Mouse (Mus musculus) thymus, postnatal 4 days (tissue): ENCODE measurements around the gene Polr2b.

Experiments used
- DNase-seq: peaks from one replicate; pipeline ENCODE4 v3.0.0; 2021

Polr2b gene

GRCm38 (mm10) chr5:77366313-77366712, 56.4 kb downstream of the Polr2b start:
- no peak for DNase-seq

DNA sequence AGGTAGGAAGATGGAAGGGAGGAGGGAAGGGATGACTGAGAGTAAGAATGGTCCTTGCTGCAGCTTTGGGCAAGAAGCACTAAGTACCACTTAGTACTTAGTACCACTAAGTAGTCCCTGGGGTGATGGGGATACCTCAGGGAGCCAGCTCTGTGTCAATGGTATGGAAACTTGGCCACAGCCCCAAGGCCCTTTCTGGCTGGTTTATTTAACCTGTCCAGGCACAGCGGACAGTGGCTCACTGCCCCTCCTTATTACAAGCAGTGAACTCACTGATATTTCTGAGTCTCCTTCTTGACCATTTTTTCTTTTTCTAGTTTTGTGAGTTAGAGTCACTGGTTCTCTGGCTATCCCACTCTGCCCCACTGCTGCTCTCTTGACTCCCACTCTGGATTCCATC, 57.2 kb downstream of the Polr2b start:
- no peak for DNase-seq

DNA sequence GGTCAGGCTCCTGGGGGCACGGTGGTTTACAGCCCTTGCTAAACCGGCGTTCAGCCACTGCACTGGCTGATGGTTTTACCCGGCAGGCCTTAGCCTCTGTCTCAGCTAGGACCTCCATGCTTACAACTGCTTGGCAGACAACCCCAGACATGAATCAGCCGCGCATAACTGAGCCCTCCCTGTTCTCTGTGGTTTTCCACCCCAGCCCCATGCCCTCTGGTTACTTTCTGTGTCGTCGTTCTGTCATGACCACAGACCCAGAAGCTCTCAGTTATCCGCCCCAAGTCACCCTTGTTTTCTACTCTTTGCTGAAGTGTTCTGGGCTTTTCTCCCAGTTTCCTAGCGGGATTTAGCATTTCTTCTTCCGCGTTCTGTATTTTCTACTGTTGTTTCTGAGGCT, 57.7 kb downstream of the Polr2b start:
- peak; percentile 26 for DNase-seq

GRCm38 (mm10) chr5:77368194-77368593, 58.2 kb downstream of the Polr2b start:
- DNase-seq: no peak

- DNase-seq: no peak
Observed at GRCm38 (mm10) chr5:77369394-77369793, 59.4 kb downstream of the Polr2b start.

DNA sequence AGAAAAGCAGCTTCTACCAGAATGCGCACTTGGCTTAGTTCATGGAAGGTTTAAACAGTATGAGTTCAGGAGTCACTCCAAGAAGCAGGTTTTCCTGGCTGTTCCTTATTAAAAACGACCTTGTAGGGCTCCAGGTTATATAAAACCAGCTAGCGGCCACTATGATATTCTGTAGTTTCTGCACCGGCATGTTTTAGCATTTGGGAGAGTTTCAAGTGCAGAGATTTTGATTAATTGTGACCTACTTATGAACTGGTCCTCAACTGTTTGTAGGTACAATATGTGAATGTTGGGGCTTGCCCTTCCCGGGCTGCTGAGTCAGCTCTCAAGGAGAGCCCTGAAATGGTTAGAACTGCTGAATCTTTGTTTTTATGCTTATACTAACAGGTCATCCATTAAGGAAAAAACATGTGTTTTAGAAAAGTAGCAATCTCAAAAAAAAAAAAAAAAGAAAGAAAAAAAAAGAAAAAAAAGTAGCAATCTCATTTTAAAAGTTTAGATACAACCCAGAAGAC, 60.5 kb downstream of the Polr2b start:
- no peak for DNase-seq

DNA sequence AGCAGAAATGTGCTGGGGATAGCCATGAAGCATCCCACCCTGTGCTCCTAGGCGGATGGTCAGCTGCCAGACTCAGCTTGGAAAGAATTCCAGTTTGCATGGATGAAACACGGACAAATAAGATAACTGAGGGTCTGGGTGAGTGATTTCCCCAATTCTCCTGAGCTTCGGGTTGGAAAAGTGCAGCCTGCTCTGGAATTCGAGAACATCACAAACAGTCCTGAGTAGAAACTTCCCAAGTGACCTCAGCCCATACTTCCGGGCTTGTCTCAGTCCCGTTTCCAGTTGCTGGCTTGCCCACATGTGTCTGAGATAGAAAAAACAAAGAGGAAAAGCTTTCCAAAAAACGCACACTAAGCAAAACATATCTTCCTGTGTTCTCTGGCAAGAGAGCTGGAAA, 62.3 kb downstream of the Polr2b start:
- DNase-seq: no peak

DNA sequence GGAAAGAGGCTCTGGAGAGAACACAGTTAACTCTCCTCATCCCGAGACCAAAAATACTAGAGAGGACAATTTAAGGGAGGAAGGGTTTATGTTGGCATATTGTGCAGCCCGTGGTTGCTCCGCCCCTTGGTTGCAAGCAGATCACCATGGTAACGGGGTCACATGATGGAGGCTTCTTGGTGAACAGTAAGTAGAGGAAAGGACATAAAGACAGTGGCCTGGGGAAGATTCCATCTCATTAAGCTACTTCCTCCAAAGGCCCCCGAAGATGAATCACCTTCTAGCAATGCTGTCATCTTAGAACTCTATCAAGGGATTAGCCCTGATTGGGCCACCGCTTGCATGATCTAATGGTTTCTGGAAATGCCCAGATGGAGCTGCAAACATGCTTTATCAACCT, 62.8 kb downstream of the Polr2b start:
- peak; percentile 69 for DNase-seq

DNA sequence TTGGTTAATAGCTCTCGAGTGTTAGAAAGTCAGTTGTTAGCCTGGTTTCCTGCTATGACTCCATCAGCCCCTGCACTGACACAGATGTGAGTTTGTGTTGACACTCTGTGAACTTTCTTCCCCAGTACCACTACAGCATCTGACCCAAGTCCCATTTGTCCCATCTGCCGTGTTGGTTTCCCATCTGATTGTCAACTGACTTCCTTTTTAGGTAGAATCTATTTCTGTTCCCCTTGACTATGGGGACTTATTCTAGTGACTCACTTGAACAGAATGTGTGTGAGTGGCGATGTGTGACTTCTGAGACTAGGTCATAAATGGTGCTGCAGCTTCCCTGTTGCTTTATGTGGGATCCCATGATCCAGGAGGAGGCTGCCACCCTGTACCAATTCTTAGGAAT, 65.0 kb downstream of the Polr2b start:
- no peak for DNase-seq

GRCm38 (mm10) chr5:77375546-77375945, 65.6 kb downstream of the Polr2b start:
- DNase-seq: no peak

GRCm38 (mm10) chr5:77378027-77378426, 68.1 kb downstream of the Polr2b start:
- DNase-seq: no peak

- no peak for DNase-seq
Observed at GRCm38 (mm10) chr5:77379434-77380135, 69.6 kb downstream of the Polr2b start.

DNA sequence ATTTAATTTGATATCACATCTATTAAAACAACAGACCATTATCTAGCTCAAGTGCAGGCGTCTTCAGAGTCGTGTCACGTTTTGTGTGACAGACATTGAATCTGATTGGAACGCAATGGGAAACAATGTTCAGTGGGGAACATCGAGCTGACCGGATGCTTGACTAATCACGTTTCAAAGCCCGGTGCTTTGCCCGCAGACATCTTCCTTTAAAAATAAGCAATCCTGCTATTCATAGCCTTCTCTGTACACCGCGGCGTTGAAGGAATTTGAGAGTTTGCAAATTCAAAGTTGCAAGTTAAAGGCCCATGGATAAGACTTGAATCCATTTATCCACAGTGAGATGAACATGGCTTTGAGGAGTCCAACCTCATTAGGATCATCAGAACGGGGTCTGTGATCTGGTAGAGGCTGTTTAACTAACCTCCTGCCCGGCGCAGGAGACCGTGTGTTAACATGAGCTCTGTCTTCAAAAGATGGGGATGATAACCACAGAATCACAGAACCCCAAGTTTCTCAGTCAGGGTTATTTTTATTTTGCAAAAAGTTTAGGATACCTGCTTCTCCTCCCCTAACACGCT, 70.5 kb downstream of the Polr2b start:
- DNase-seq: no peak

DNA sequence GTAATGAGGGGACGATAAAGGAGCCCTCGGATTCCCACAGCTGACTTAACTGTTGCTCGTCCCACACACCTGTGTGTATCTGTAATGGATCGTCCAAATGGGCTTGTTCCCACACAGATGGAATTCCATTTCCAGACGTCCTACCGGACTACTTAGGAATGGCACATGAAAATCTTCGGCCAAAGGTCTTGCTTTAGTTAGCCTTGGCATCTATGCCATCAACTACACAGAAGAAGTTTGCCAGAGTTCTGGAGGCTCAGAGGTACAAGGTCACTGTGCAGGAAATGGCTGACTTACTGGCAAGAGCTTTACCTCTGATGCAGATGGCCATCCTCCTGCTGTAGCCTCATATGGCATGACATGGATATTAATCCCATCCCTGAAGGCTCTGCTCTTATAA, 71.3 kb downstream of the Polr2b start:
- DNase-seq: no peak

GRCm38 (mm10) chr5:77381686-77382085, 71.7 kb downstream of the Polr2b start:
- DNase-seq: no peak

DNA sequence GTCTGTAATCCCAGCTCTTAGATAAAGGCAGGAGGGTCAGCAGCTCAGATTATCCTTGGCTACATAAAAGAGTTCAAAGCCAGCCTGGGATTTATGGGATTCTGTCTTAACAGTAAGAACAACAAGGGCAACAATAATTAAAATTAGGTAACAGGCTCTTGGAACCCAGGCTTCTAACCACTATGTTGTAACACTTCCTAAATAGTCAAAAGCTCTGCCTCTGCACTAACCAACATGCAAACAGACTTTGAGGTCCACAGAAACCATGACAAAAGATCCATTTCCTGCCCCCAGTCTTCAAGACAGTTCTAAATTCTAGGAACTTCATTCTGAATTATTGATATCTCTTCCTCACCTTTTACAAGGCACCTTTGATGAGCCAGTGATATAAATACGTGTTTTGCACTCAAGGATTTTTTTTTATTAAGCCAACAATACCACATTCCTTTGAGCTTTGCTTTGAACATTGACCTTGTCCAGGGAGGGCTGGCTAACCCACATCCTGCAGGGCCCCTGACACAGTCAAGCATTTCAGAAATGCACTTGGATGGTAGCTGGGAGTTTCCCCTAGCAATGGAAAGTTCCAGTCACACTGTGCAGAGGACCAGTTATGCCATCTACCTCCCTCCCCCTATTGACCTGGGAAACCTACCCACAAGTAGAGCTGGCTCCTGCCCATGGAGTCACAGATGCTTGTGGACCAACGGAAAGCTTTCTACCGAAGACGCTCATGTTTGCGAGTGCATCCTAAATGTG, 74.0 kb downstream of the Polr2b start:
- DNase-seq: no peak

DNA sequence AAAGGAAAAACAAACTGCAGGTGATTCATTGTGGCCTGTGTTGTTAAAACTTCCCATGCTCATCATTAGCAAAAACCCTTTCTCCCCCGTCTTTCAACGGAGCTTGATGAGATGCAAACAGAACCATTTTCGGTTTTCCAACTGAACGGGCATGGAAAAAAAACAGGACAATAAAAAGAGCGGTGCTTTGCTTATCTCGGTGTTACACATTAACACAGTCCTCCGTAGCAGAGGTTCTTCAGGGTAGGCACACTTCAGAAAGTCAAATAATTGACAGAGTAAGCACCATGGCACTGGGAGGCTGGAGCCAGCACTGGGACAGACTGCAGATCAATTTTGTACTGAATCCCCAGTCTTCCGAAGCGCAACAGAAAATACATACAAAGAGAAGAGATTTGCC, 74.8 kb downstream of the Polr2b start:
- no peak for DNase-seq

- DNase-seq: no peak
Observed at GRCm38 (mm10) chr5:77385221-77385620, 75.3 kb downstream of the Polr2b start.

- no peak for DNase-seq
Observed at GRCm38 (mm10) chr5:77385900-77386595, 76.1 kb downstream of the Polr2b start.

DNA sequence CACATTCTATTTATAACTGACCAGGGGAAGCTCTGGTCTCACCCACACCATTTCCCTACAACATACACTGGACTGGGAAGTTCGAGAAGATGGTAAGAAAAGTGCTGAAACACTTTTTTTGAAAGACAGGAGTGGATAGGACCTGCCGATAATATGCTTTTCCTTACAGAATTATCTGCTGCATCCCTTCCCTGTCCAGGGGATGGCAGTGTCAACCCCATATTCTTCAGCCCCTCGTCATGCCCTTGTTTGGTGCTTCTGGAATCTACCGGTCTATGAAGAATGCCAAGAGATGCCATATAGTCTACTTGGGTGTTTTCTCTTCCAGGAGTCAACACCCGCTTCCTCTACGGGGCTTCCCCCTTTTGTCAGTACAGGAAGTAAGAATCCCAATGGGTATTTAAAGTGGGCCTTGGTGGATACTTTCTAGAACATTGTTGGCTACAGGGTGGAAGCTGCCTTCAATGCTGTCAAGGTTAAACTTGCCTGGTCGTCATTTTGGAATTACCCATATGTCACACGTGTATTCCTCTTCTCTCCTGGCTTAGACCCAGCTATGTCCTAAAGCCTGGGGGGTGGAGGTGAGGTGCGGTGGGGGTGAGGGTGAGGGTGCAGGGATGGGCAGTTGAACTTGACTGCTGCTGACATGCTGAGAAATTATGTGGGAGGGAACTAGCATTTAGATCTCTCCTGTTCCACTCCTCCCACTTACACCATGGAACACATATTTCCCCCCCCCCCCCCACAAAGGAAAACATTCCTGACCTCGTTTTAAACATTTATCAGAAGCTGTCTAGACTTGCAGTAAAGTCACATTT, 76.9 kb downstream of the Polr2b start:
- DNase-seq: no peak

- no peak for DNase-seq
Observed at GRCm38 (mm10) chr5:77387414-77387704, 77.4 kb downstream of the Polr2b start.

GRCm38 (mm10) chr5:77388359-77388758, 78.4 kb downstream of the Polr2b start:
- no peak for DNase-seq

DNA sequence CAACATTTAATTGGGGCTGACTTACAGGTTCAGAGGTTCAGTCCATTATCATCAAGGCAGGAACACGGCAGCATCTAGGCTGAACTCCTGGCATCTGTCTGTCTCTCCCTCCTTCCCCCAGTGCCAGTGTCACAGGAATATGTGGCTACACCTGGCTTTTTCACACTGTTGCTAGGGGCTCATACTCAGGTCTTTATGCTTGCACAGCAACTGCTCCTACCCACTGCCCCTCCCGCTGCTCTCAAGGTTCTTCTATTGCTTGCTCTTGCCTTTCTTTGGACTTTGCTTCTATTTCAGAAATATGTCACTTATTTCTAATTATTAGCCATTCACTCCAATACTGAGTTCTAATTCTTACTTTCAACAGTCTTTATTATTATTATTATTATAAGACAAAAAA, 80.3 kb downstream of the Polr2b start:
- DNase-seq: no peak
